Mouse (Mus musculus) c-Kit-positive CD71-positive TER-119-positive erythroid progenitor cells, embryonic 14.5 days (primary cell): ENCODE data around the gene Zbtb43.

Experiments
- DNase-seq: peaks from one replicate; pipeline ENCODE4 v3.0.0-alpha.2; 2013; ENCODE audit warnings: low spot score

Zbtb43 gene

GRCm38 (mm10) chr2:33468466-33469097, at the start of gene Zbtb43:
Gene Zbtb43 (minus strand): TSS chr2:33468559.
- peak; percentile 94 for DNase-seq

- DNase-seq = no peak
Measured at GRCm38 (mm10) chr2:33515856-33516255, 47.5 kb upstream of the Zbtb43 start.

GRCm38 (mm10) chr2:33515431-33515830, 47.1 kb upstream of the Zbtb43 start:
- DNase-seq = no peak

- no peak for DNase-seq
Measured at GRCm38 (mm10) chr2:33510791-33511190, 42.4 kb upstream of the Zbtb43 start.

- DNase-seq = no peak
Measured at GRCm38 (mm10) chr2:33502602-33503001, 34.2 kb upstream of the Zbtb43 start.

GRCm38 (mm10) chr2:33498280-33498679, 29.9 kb upstream of the Zbtb43 start:
- no peak for DNase-seq

- peak; percentile 15 for DNase-seq
Measured at GRCm38 (mm10) chr2:33495654-33496053, 27.3 kb upstream of the Zbtb43 start.

GRCm38 (mm10) chr2:33492041-33492440, 23.7 kb upstream of the Zbtb43 start:
- DNase-seq = no peak

- no peak for DNase-seq
Measured at GRCm38 (mm10) chr2:33489565-33489964, 21.2 kb upstream of the Zbtb43 start.

- DNase-seq = no peak
Measured at GRCm38 (mm10) chr2:33487332-33487731, 19.0 kb upstream of the Zbtb43 start.

GRCm38 (mm10) chr2:33486866-33487265, 18.5 kb upstream of the Zbtb43 start:
- DNase-seq = peak; percentile 20

- DNase-seq = no peak
Measured at GRCm38 (mm10) chr2:33477961-33478755, 9.8 kb upstream of the Zbtb43 start.

- DNase-seq = no peak
Measured at GRCm38 (mm10) chr2:33475961-33476360, 7.6 kb upstream of the Zbtb43 start.

- DNase-seq = peak; percentile 34
Measured at GRCm38 (mm10) chr2:33467546-33468465, 553 bp downstream of the Zbtb43 start.

GRCm38 (mm10) chr2:33465966-33466365, 2.4 kb downstream of the Zbtb43 start:
- no peak for DNase-seq

- DNase-seq = no peak
Measured at GRCm38 (mm10) chr2:33465215-33465614, 3.1 kb downstream of the Zbtb43 start.

GRCm38 (mm10) chr2:33462066-33462465, 6.3 kb downstream of the Zbtb43 start:
- no peak for DNase-seq

GRCm38 (mm10) chr2:33461066-33461465, 7.3 kb downstream of the Zbtb43 start:
- no peak for DNase-seq

- no peak for DNase-seq
Measured at GRCm38 (mm10) chr2:33459660-33460059, 8.7 kb downstream of the Zbtb43 start.

- DNase-seq = no peak
Measured at GRCm38 (mm10) chr2:33456696-33457095, 11.7 kb downstream of the Zbtb43 start.

- DNase-seq = no peak
Measured at GRCm38 (mm10) chr2:33456242-33456641, 12.1 kb downstream of the Zbtb43 start.

GRCm38 (mm10) chr2:33455350-33455749, 13.0 kb downstream of the Zbtb43 start:
- no peak for DNase-seq
